Mouse (Mus musculus): Measurements from ENCODE around the gene C2cd3. TPM values are rescaled to one million over a fixed set of nuclear protein-coding genes. Genes with fewer than 3 reads are reported as not detected.
A peak's percentile ranks its signal among the peaks of the same experiment; 100 is the strongest.

C2cd3 gene
- polyA plus RNA-seq, 1 experiment from 2014 or later: 13.2 TPM

- H3K27me3 ChIP-seq (replicated peaks; ENCODE audit: control insufficient read depth, insufficient read depth, low read length): no peaks in the 10 kb centered on the region
- H3K9me3 ChIP-seq (ENCODE audit: control insufficient read depth, low read length): no peaks in the 10 kb centered on the region
- peaks cover 25% of the 10 kb centered on the region for H3K36me3 ChIP-seq (ENCODE audit: control insufficient read depth, insufficient read depth, low read length)
- H3K4me2 ChIP-seq (ENCODE audit: low read length): no peak overlapping the region
- no peak overlapping the region for H3K9ac ChIP-seq (ENCODE audit: low read depth, low read length)
- no peaks in the 10 kb centered on the region for H3K4me1 ChIP-seq (ENCODE audit: control insufficient read depth, insufficient read depth, low read depth, low read length)
- no peak overlapping the region for H3K4me3 ChIP-seq (ENCODE audit: low read length)
- ATAC-seq: no peak
- H3K27ac ChIP-seq (ENCODE audit: low read depth, low read length): no peak overlapping the region
- 89% methylated on average over 2 of the region's 2 CpGs for WGBS
Measured at GRCm38 (mm10) chr7:100392265-100392664, 20.2 kb downstream of the C2cd3 start.

DNA sequence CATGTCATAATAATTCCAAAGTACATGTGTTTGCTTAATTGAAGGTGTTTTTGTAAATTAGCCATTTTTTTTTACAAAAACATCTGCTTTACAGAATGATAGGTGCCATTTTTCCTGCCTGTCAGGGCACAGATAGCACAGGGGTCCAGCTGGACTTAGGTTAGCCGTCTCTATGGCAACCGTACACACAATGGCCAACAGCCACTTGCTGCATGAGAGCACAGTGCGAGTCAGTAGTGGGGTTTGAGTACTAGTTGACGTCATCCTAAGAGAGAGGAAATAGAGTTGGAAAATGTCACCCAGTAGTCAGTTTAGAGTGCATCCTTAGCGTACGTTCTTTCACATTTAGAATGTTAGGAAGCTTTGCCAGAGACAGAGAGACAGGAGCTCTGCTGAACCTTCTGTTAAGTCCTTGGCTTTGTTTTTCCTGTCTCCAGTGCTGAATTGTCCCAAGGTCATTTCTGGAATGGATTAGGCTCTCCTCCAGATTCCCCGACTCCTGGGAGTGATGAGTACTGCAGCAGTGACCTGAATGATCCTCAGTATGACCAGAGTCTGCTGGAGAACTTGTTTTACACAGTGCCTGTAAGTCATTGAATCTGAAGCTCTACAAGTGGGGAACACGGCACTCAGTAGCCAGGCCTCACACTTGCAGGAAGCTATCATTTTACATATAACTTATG is 27.3 kb downstream of the C2cd3 start:
- Histone ChIP-seq H3K4me1 (ENCODE audit: control insufficient read depth, insufficient read depth, low read depth, low read length) (no peaks in the 10 kb centered on the region), H3K4me2 (ENCODE audit: low read length) (no peak overlapping the region), H3K27ac (ENCODE audit: low read depth, low read length) (no peak overlapping the region), H3K27me3 (replicated peaks; ENCODE audit: control insufficient read depth, insufficient read depth, low read length) (no peaks in the 10 kb centered on the region), H3K4me3 (ENCODE audit: low read length) (no peak overlapping the region), H3K9ac (ENCODE audit: low read depth, low read length) (no peak overlapping the region), H3K36me3 (ENCODE audit: control insufficient read depth, insufficient read depth, low read length) (peaks cover 5% of the 10 kb centered on the region; the same call in 1 of the 2 replicates), H3K9me3 (ENCODE audit: control insufficient read depth, low read length) (no peaks in the 10 kb centered on the region)
- WGBS: 51% methylated on average over 8 of the region's 8 CpGs
- 0 out of 2 replicates have a peak, but pooled peaks have one; percentile 56 for ATAC-seq

- no peak overlapping the region for H3K4me3 ChIP-seq (ENCODE audit: low read length)
- WGBS: 68% methylated on average over 4 of the region's 4 CpGs
- no peaks in the 10 kb centered on the region for H3K27me3 ChIP-seq (replicated peaks; ENCODE audit: control insufficient read depth, insufficient read depth, low read length)
- H3K4me1 ChIP-seq (ENCODE audit: control insufficient read depth, insufficient read depth, low read depth, low read length): no peaks in the 10 kb centered on the region
- H3K36me3 ChIP-seq (ENCODE audit: control insufficient read depth, insufficient read depth, low read length): 0 out of 2 replicates have a peak, but pooled peaks cover 2% of the 10 kb centered on the region
- H3K4me2 ChIP-seq (ENCODE audit: low read length): no peak overlapping the region
- no peak for ATAC-seq
- H3K9ac ChIP-seq (ENCODE audit: low read depth, low read length): no peak overlapping the region
- no peak overlapping the region for H3K27ac ChIP-seq (ENCODE audit: low read depth, low read length)
- H3K9me3 ChIP-seq (ENCODE audit: control insufficient read depth, low read length): no peaks in the 10 kb centered on the region
Measured at GRCm38 (mm10) chr7:100400899-100401539, 29.0 kb downstream of the C2cd3 start.

DNA sequence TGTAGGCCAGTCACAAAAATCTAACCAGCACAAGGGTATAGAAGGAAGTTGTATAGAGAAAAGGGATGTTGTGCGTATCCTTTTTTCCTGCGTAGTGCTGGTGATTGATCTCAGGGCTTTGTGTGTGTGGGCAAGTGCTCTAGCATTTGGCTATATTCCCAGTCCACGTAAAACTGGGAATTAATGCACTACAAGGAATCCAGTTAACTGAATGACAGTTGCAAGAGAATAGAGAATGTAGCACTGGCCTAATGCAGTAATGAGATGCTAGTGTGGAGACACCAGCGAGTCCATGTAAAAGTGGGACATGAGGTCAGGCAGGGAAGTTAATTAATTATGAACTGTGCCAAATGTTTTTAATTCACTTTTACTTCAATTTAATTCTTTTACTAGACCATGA is 30.7 kb downstream of the C2cd3 start:
- H3K27ac ChIP-seq (ENCODE audit: low read depth, low read length): no peak overlapping the region
- ATAC-seq: no peak
- 63% methylated on average over 4 of the region's 4 CpGs for whole genome bisulfite sequencing
- no peak overlapping the region for H3K4me2 ChIP-seq (ENCODE audit: low read length)
- H3K4me1 ChIP-seq (ENCODE audit: control insufficient read depth, insufficient read depth, low read depth, low read length): no peaks in the 10 kb centered on the region
- H3K9ac ChIP-seq (ENCODE audit: low read depth, low read length): no peak overlapping the region
- H3K9me3 ChIP-seq (ENCODE audit: control insufficient read depth, low read length): no peaks in the 10 kb centered on the region
- peaks cover 6% of the 10 kb centered on the region for H3K36me3 ChIP-seq (ENCODE audit: control insufficient read depth, insufficient read depth, low read length)
- no peaks in the 10 kb centered on the region for H3K27me3 ChIP-seq (replicated peaks; ENCODE audit: control insufficient read depth, insufficient read depth, low read length)
- no peak overlapping the region for H3K4me3 ChIP-seq (ENCODE audit: low read length)

GRCm38 (mm10) chr7:100407677-100408076 is 35.6 kb downstream of the C2cd3 start:
- Histone ChIP-seq H3K4me1 (ENCODE audit: control insufficient read depth, insufficient read depth, low read depth, low read length) (no peaks in the 10 kb centered on the region), H3K4me2 (ENCODE audit: low read length) (no peak overlapping the region), H3K4me3 (ENCODE audit: low read length) (no peak overlapping the region), H3K27me3 (replicated peaks; ENCODE audit: control insufficient read depth, insufficient read depth, low read length) (no peaks in the 10 kb centered on the region), H3K9ac (ENCODE audit: low read depth, low read length) (no peak overlapping the region), H3K36me3 (ENCODE audit: control insufficient read depth, insufficient read depth, low read length) (peaks cover 17% of the 10 kb centered on the region), H3K27ac (ENCODE audit: low read depth, low read length) (no peak overlapping the region), H3K9me3 (ENCODE audit: control insufficient read depth, low read length) (no peaks in the 10 kb centered on the region)
- WGBS: 98% methylated on average over 5 of the region's 5 CpGs
- no peak for ATAC-seq

- Histone ChIP-seq H3K4me3 (ENCODE audit: low read length) (no peak overlapping the region), H3K9me3 (ENCODE audit: control insufficient read depth, low read length) (no peaks in the 10 kb centered on the region), H3K4me1 (ENCODE audit: control insufficient read depth, insufficient read depth, low read depth, low read length) (no peaks in the 10 kb centered on the region), H3K27me3 (replicated peaks; ENCODE audit: control insufficient read depth, insufficient read depth, low read length) (no peaks in the 10 kb centered on the region), H3K27ac (ENCODE audit: low read depth, low read length) (no peak overlapping the region), H3K36me3 (ENCODE audit: control insufficient read depth, insufficient read depth, low read length) (peaks cover 17% of the 10 kb centered on the region), H3K9ac (ENCODE audit: low read depth, low read length) (no peak overlapping the region), H3K4me2 (ENCODE audit: low read length) (no peak overlapping the region)
- WGBS: 94% methylated on average over 4 of the region's 4 CpGs
- ATAC-seq: no peak
Measured at GRCm38 (mm10) chr7:100408684-100409083, 36.7 kb downstream of the C2cd3 start.

DNA sequence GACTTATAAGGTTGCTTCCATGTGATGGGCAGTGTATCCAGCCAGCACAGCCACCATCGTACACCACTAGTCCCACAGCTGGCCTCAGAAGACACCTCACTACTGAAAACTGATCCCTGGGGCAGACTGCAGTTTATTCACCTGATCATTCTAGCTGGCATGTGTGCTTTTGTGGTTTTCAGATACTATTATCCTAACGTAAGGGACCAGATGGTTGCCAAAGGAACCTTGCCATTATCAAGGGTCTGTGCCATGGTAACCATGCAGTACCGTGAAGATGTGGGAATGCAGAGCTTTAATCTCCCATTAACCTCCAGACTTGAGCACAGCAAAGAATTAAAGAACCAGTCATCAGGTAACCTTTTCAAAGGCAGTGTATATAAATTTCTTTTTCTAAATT is 53.8 kb downstream of the C2cd3 start:
- Histone ChIP-seq H3K27ac (ENCODE audit: low read depth, low read length) (no peak overlapping the region), H3K9me3 (ENCODE audit: control insufficient read depth, low read length) (no peaks in the 10 kb centered on the region), H3K36me3 (ENCODE audit: control insufficient read depth, insufficient read depth, low read length) (peaks cover 23% of the 10 kb centered on the region), H3K4me2 (ENCODE audit: low read length) (no peak overlapping the region), H3K27me3 (replicated peaks; ENCODE audit: control insufficient read depth, insufficient read depth, low read length) (no peaks in the 10 kb centered on the region), H3K4me1 (ENCODE audit: control insufficient read depth, insufficient read depth, low read depth, low read length) (no peaks in the 10 kb centered on the region), H3K9ac (ENCODE audit: low read depth, low read length) (no peak overlapping the region), H3K4me3 (ENCODE audit: low read length) (no peak overlapping the region)
- WGBS: 68% methylated on average over 3 of the region's 3 CpGs
- no peak for ATAC-seq

- Histone ChIP-seq H3K4me1 (ENCODE audit: control insufficient read depth, insufficient read depth, low read depth, low read length) (no peaks in the 10 kb centered on the region), H3K27ac (ENCODE audit: low read depth, low read length) (no peak overlapping the region), H3K9me3 (ENCODE audit: control insufficient read depth, low read length) (no peaks in the 10 kb centered on the region), H3K4me2 (ENCODE audit: low read length) (no peak overlapping the region), H3K4me3 (ENCODE audit: low read length) (no peak overlapping the region), H3K27me3 (replicated peaks; ENCODE audit: control insufficient read depth, insufficient read depth, low read length) (no peaks in the 10 kb centered on the region), H3K36me3 (ENCODE audit: control insufficient read depth, insufficient read depth, low read length) (peaks cover 29% of the 10 kb centered on the region), H3K9ac (ENCODE audit: low read depth, low read length) (no peak overlapping the region)
- WGBS: 67% methylated on average over 3 of the region's 3 CpGs
- ATAC-seq: no peak
Measured at GRCm38 (mm10) chr7:100429102-100429501, 57.1 kb downstream of the C2cd3 start.

DNA sequence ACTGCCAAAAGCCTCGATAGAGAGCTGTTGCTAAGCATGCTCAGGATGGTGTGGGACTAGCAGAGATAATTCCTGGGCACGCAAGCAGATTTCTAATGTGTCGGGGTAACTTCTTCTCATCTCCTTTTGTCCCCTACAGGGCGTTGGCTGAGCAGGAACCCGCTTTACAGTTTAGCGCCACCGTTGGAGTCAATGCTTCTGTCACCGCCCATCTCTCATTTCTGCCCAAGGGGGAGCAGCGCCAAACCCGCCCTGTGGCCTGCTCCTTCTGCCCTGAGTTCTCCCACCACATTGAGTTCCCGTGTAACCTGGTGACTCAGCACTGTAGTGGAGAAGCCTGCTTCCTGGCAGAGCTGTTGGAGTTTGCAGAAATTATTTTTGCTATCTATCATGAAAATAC is 57.9 kb downstream of the C2cd3 start:
- Histone ChIP-seq H3K4me1 (ENCODE audit: control insufficient read depth, insufficient read depth, low read depth, low read length) (no peaks in the 10 kb centered on the region), H3K9me3 (ENCODE audit: control insufficient read depth, low read length) (no peaks in the 10 kb centered on the region), H3K4me2 (ENCODE audit: low read length) (no peak overlapping the region), H3K9ac (ENCODE audit: low read depth, low read length) (no peak overlapping the region), H3K4me3 (ENCODE audit: low read length) (no peak overlapping the region), H3K27ac (ENCODE audit: low read depth, low read length) (no peak overlapping the region), H3K27me3 (replicated peaks; ENCODE audit: control insufficient read depth, insufficient read depth, low read length) (no peaks in the 10 kb centered on the region), H3K36me3 (ENCODE audit: control insufficient read depth, insufficient read depth, low read length) (peaks cover 27% of the 10 kb centered on the region)
- ATAC-seq: no peak
- 88% methylated on average over 11 of the region's 11 CpGs for WGBS
